In genomic region chr7:25781321-25781936, GRCm38 (mm10) we compare ENCODE assay signal across 8 mouse cellular contexts. TPM values are rescaled to one million over a fixed set of nuclear protein-coding genes. Genes with fewer than 3 reads are reported as not detected.
A peak's percentile ranks its signal among the peaks of the same experiment; 100 is the strongest.
DNase-seq lines count a peak whose midpoint lies in the region; ATAC-seq and TF ChIP-seq lines count a peak whose summit lies in the region.

No protein-coding gene starts in this region.

- H3K36me3 ChIP-seq in heart, embryonic 13.5 days, result peaks cover 32% of the 10 kb centered on the region

- 8% methylated on average over 32 of the region's 33 CpGs for WGBS in heart, embryonic 13.5 days
- WGBS in lung, adult 2 months, result 7% methylated on average over 33 of the region's 33 CpGs

- H3K9ac ChIP-seq in heart, embryonic 13.5 days, result peak overlapping the region; percentile 81

- no peaks in the 10 kb centered on the region for H3K27me3 ChIP-seq in heart, embryonic 13.5 days (replicated peaks)

- TF ChIP-seq POLR2A in lung, adult 2 months (IDR thresholded peaks at IDR 0.05; ENCODE audit: borderline replicate concordance, extremely low read depth, low read depth, low read length), result peak; percentile 23; the same call in 1 of the 2 replicates

- H3K9me3 ChIP-seq in heart, embryonic 13.5 days, result no peaks in the 10 kb centered on the region

- H3K4me1 ChIP-seq in heart, embryonic 13.5 days, result peaks cover 44% of the 10 kb centered on the region
- peaks cover 11% of the 10 kb centered on the region for H3K4me1 ChIP-seq in lung, adult 2 months (ENCODE audit: control insufficient read depth, insufficient read depth, low read length)

- H3K4me2 ChIP-seq in heart, embryonic 13.5 days, result peak overlapping the region; percentile 79

- DNase-seq in kidney, adult 9 months, result peak; percentile 23
- no peak for DNase-seq in kidney, adult 11 months
- DNase-seq in kidney, postnatal 36 days, result peak; percentile 35 to 49
- DNase-seq in lung, adult 2 months, result no peak
- peak; percentile 44 for DNase-seq in ovary, postnatal 10 days (ENCODE audit: low spot score)
- no peak for DNase-seq in spleen, adult 12 weeks (ENCODE audit: low spot score)

- ATAC-seq in common myeloid progenitor, adult 5-6 weeks (replicated peaks; ENCODE audit: low read depth, poor library complexity, severe bottlenecking), result peak; percentile 23
- ATAC-seq in heart, embryonic 13.5 days (ENCODE audit: extremely low read depth, insufficient number of reproducible peaks, low FRiP score, low TSS enrichment), result peak; percentile 37; the same call in 1 of the 2 replicates

- peak overlapping the region; percentile 49 for H3K4me3 ChIP-seq in heart, embryonic 13.5 days
- peak overlapping the region; percentile 44 for H3K4me3 ChIP-seq in lung, adult 2 months (replicated peaks; ENCODE audit: extremely low read depth, low read depth, low read length)

- TF ChIP-seq CTCF in lung, adult 2 months (IDR thresholded peaks at IDR 0.05; ENCODE audit: insufficient read depth, low read length), result no peak

- H3K27ac ChIP-seq in heart, embryonic 13.5 days (replicated peaks), result peak overlapping the region; percentile 72

RNA-seq across cellular contexts. Expression of gene Axl, which starts 7.1 kb away (rescaled TPM):
- total RNA-seq in common myeloid progenitor, adult 5-6 weeks (2017), result 0.96 and 4.0 TPM in 2 replicates
- 47.3 and 48.6 TPM in 2 replicates for polyA plus RNA-seq in heart, embryonic 13.5 days (2015; fragmentation: Nextera tagmentation; extraction: Ambion mirVana)
- polyA plus RNA-seq in lung, adult 2 months (2012; rRNA removed), result 91.8 and 92.0 TPM in 2 replicates

RNA-seq across cellular contexts. Expression of gene Hnrnpul1, which starts 26.9 kb away (rescaled TPM):
- total RNA-seq in common myeloid progenitor, adult 5-6 weeks (2017), result 128 and 173 TPM in 2 replicates
- polyA plus RNA-seq in heart, embryonic 13.5 days (2015; fragmentation: Nextera tagmentation; extraction: Ambion mirVana), result 38.1 and 38.8 TPM in 2 replicates
- 43.8 and 49.9 TPM in 2 replicates for polyA plus RNA-seq in lung, adult 2 months (2012; rRNA removed)

RNA-seq across cellular contexts. Expression of gene Cyp2s1, which starts 35.3 kb away (rescaled TPM):
- 0.27 and 0.29 TPM in 2 replicates for total RNA-seq in common myeloid progenitor, adult 5-6 weeks (2017)
- 2.7 and 3.0 TPM in 2 replicates for polyA plus RNA-seq in heart, embryonic 13.5 days (2015; fragmentation: Nextera tagmentation; extraction: Ambion mirVana)
- polyA plus RNA-seq in lung, adult 2 months (2012; rRNA removed), result 116 and 135 TPM in 2 replicates

Comparison
In these comparisons a context has a peak if more than half of its experiments do, and no peak if none do; other contexts are left out.
1. DNase-seq: peak in kidney, adult 9 months (single experiment), kidney, postnatal 36 days (2 of 2) and ovary, postnatal 10 days (single experiment); none in kidney, adult 11 months (single experiment), lung, adult 2 months (single experiment) and spleen, adult 12 weeks (single experiment).
2. RNA of gene Cyp2s1, which starts 35.3 kb away (polyA plus RNA-seq): 116 to 135 TPM in lung, adult 2 months; 2.7 to 3.0 TPM in heart, embryonic 13.5 days; every median in the first group is over 10 times any median in the second.